Mouse (Mus musculus): ENCODE measurements at regions not wholly inside any gene's neighbourhood (a gene's known extent, or its start where the extent isn't known, plus 50 kb on each side); places are given as distances from the start of the nearest gene placed in this dataset.

- WGBS = 77% methylated on average over 4 of the region's 4 CpGs
- Histone ChIP-seq H3K4me1 (ENCODE audit: control insufficient read depth, insufficient read depth, low read length) (no peaks in the 10 kb centered on the region; the same call in 1 of the 2 replicates), H3K4me3 (replicated peaks; ENCODE audit: control insufficient read depth, low read depth, low read length) (no peak overlapping the region), H3K27ac (ENCODE audit: control insufficient read depth, insufficient read depth, low read depth, low read length, poor library complexity) (no peak overlapping the region)
- TF ChIP-seq CTCF (IDR thresholded peaks at IDR 0.05; ENCODE audit: control insufficient read depth, insufficient read depth, low read length) (no peak), POLR2A (IDR thresholded peaks at IDR 0.05; ENCODE audit: borderline replicate concordance, control insufficient read depth, low read depth, low read length) (no peak)
Measured at GRCm38 (mm10) chr6:94953658-94954057, 163.4 kb upstream of the Kbtbd8 start.

- Histone ChIP-seq H3K4me3 (replicated peaks; ENCODE audit: control insufficient read depth, low read depth, low read length) (no peak overlapping the region), H3K27ac (ENCODE audit: control insufficient read depth, insufficient read depth, low read depth, low read length, poor library complexity) (no peak overlapping the region), H3K4me1 (ENCODE audit: control insufficient read depth, insufficient read depth, low read length) (no peaks in the 10 kb centered on the region; the same call in 1 of the 2 replicates)
- TF ChIP-seq CTCF (IDR thresholded peaks at IDR 0.05; ENCODE audit: control insufficient read depth, insufficient read depth, low read length) = no peak
- 84% methylated on average over 7 of the region's 7 CpGs for WGBS
Measured at GRCm38 (mm10) chr6:94951971-94952768, 164.9 kb upstream of the Kbtbd8 start.

GRCm38 (mm10) chr6:94950944-94951343 lies 166.1 kb upstream of the Kbtbd8 start:
- Histone ChIP-seq H3K27ac (ENCODE audit: control insufficient read depth, insufficient read depth, low read depth, low read length, poor library complexity) (no peak overlapping the region), H3K4me3 (replicated peaks; ENCODE audit: control insufficient read depth, low read depth, low read length) (no peak overlapping the region), H3K4me1 (ENCODE audit: control insufficient read depth, insufficient read depth, low read length) (no peaks in the 10 kb centered on the region; the same call in 1 of the 2 replicates)
- 78% methylated on average over 5 of the region's 5 CpGs for WGBS
- no peak for TF ChIP-seq CTCF (IDR thresholded peaks at IDR 0.05; ENCODE audit: control insufficient read depth, insufficient read depth, low read length)

GRCm38 (mm10) chr6:94950319-94950718 lies 166.7 kb upstream of the Kbtbd8 start:
- TF ChIP-seq POLR2A (IDR thresholded peaks at IDR 0.05; ENCODE audit: borderline replicate concordance, control insufficient read depth, low read depth, low read length) (no peak), CTCF (IDR thresholded peaks at IDR 0.05; ENCODE audit: control insufficient read depth, insufficient read depth, low read length) (no peak)
- H3K27ac ChIP-seq (ENCODE audit: control insufficient read depth, insufficient read depth, low read depth, low read length, poor library complexity) = no peak overlapping the region
- 74% methylated on average over 2 of the region's 2 CpGs for WGBS
- no peaks in the 10 kb centered on the region; the same call in 1 of the 2 replicates for H3K4me1 ChIP-seq (ENCODE audit: control insufficient read depth, insufficient read depth, low read length)
- H3K4me3 ChIP-seq (replicated peaks; ENCODE audit: control insufficient read depth, low read depth, low read length) = no peak overlapping the region

- no peaks in the 10 kb centered on the region for H3K4me1 ChIP-seq (ENCODE audit: control insufficient read depth, insufficient read depth, low read length)
- WGBS = 71% methylated on average over 6 of the region's 6 CpGs
- TF ChIP-seq CTCF (IDR thresholded peaks at IDR 0.05; ENCODE audit: control insufficient read depth, insufficient read depth, low read length) (no peak), POLR2A (IDR thresholded peaks at IDR 0.05; ENCODE audit: borderline replicate concordance, control insufficient read depth, low read depth, low read length) (no peak)
- H3K27ac ChIP-seq (ENCODE audit: control insufficient read depth, insufficient read depth, low read depth, low read length, poor library complexity) = no peak overlapping the region
- H3K4me3 ChIP-seq (replicated peaks; ENCODE audit: control insufficient read depth, low read depth, low read length) = no peak overlapping the region
Measured at GRCm38 (mm10) chr6:94946352-94946900, 170.6 kb upstream of the Kbtbd8 start.

- Histone ChIP-seq H3K27ac (ENCODE audit: control insufficient read depth, insufficient read depth, low read depth, low read length, poor library complexity) (no peak overlapping the region), H3K4me3 (replicated peaks; ENCODE audit: control insufficient read depth, low read depth, low read length) (no peak overlapping the region), H3K4me1 (ENCODE audit: control insufficient read depth, insufficient read depth, low read length) (no peaks in the 10 kb centered on the region)
- TF ChIP-seq POLR2A (IDR thresholded peaks at IDR 0.05; ENCODE audit: borderline replicate concordance, control insufficient read depth, low read depth, low read length) = no peak
- TF ChIP-seq CTCF (IDR thresholded peaks at IDR 0.05; ENCODE audit: control insufficient read depth, insufficient read depth, low read length) = no peak
- WGBS = 56% methylated on average over 5 of the region's 5 CpGs
Measured at GRCm38 (mm10) chr6:94945715-94946114, 171.3 kb upstream of the Kbtbd8 start.

- Histone ChIP-seq H3K4me3 (replicated peaks; ENCODE audit: control insufficient read depth, low read depth, low read length) (no peak overlapping the region), H3K4me1 (ENCODE audit: control insufficient read depth, insufficient read depth, low read length) (no peaks in the 10 kb centered on the region), H3K27ac (ENCODE audit: control insufficient read depth, insufficient read depth, low read depth, low read length, poor library complexity) (no peak overlapping the region)
- TF ChIP-seq CTCF (IDR thresholded peaks at IDR 0.05; ENCODE audit: control insufficient read depth, insufficient read depth, low read length) (no peak), POLR2A (IDR thresholded peaks at IDR 0.05; ENCODE audit: borderline replicate concordance, control insufficient read depth, low read depth, low read length) (no peak)
- 71% methylated on average over 4 of the region's 4 CpGs for WGBS
Measured at GRCm38 (mm10) chr6:94944196-94944595, 172.8 kb upstream of the Kbtbd8 start.

- TF ChIP-seq POLR2A (IDR thresholded peaks at IDR 0.05; ENCODE audit: borderline replicate concordance, control insufficient read depth, low read depth, low read length) (no peak), CTCF (IDR thresholded peaks at IDR 0.05; ENCODE audit: control insufficient read depth, insufficient read depth, low read length) (no peak)
- H3K4me1 ChIP-seq (ENCODE audit: control insufficient read depth, insufficient read depth, low read length) = no peaks in the 10 kb centered on the region
- 0% methylated on average over 2 of the region's 2 CpGs for WGBS
- H3K4me3 ChIP-seq (replicated peaks; ENCODE audit: control insufficient read depth, low read depth, low read length) = no peak overlapping the region
- H3K27ac ChIP-seq (ENCODE audit: control insufficient read depth, insufficient read depth, low read depth, low read length, poor library complexity) = no peak overlapping the region
Measured at GRCm38 (mm10) chr6:94938949-94939348, 178.1 kb upstream of the Kbtbd8 start.

All from bone marrow, adult 2 months (tissue).